Mouse (Mus musculus): ENCODE data around the gene Vwa3b. TPM values are rescaled to one million over a fixed set of nuclear protein-coding genes. Genes with fewer than 3 reads are reported as not detected.
A peak's percentile ranks its signal among the peaks of the same experiment; 100 is the strongest.

Gene Vwa3b
- polyA plus RNA-seq, 1 experiment from 2014 or later = 0.80 TPM

DNA sequence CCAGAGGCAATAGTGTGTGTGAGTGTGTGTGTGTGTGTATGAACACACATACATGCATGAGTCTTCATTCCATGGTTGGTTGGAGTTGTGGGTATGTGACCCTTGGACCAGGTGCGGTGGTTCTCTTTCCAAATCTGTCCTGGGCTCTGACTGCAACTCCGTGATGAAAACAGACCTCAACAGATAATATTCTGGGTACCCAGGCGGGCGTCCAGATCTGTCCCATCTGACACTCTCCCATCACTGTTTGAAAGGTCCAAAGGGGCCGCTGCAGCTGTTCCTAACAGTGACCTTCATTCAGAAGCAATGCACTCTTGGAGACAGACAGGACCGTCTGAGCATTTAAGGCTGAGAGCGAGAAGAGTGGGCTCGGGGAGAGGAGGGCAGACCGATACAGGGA, 90.2 kb downstream of the Vwa3b start:
- H3K27me3 ChIP-seq (ENCODE audit: control insufficient read depth, insufficient read depth, low read length) = no peaks in the 10 kb centered on the region
- no peak overlapping the region for H3K27ac ChIP-seq (ENCODE audit: low read depth, low read length)
- H3K9me3 ChIP-seq (ENCODE audit: control insufficient read depth, low read length) = no peaks in the 10 kb centered on the region
- no peak overlapping the region for H3K9ac ChIP-seq (ENCODE audit: low read depth, low read length)
- ATAC-seq (ENCODE audit: low FRiP score) (no peak), DNase-seq (ENCODE audit: low spot score) (no peak)
- no peak overlapping the region for H3K4me3 ChIP-seq (ENCODE audit: low read depth, low read length)
- H3K36me3 ChIP-seq (ENCODE audit: control insufficient read depth, insufficient read depth, low read length) = no peaks in the 10 kb centered on the region
- no peak overlapping the region for H3K4me2 ChIP-seq (replicated peaks; ENCODE audit: low read depth, low read length)
- 86% methylated on average over 9 of the region's 9 CpGs for WGBS
- H3K4me1 ChIP-seq (replicated peaks; ENCODE audit: control insufficient read depth, insufficient read depth, low read length) = no peaks in the 10 kb centered on the region

DNA sequence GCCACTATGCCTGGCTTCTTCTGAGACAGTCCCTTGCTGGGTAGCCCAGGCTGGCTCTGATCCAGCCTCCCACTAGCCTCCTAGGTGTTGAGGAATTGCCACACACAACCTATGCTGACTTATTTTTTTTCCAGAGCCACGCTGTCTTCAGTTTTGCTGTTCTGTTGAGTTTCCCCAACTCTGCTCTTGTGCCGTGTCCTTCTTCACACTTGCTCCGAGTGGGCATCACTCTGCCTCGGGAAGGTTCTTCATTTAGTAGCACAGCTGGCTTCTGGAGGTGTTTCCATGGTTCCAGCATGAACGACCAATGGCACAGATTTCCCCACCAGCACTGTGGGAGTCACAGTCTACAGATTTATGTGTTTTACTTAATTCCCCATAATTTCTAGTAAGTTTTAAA, 91.6 kb downstream of the Vwa3b start:
- Histone ChIP-seq H3K27me3 (ENCODE audit: control insufficient read depth, insufficient read depth, low read length) (no peaks in the 10 kb centered on the region), H3K27ac (ENCODE audit: low read depth, low read length) (no peak overlapping the region), H3K4me2 (replicated peaks; ENCODE audit: low read depth, low read length) (no peak overlapping the region), H3K36me3 (ENCODE audit: control insufficient read depth, insufficient read depth, low read length) (no peaks in the 10 kb centered on the region), H3K9ac (ENCODE audit: low read depth, low read length) (no peak overlapping the region), H3K9me3 (ENCODE audit: control insufficient read depth, low read length) (no peaks in the 10 kb centered on the region), H3K4me1 (replicated peaks; ENCODE audit: control insufficient read depth, insufficient read depth, low read length) (no peaks in the 10 kb centered on the region), H3K4me3 (ENCODE audit: low read depth, low read length) (no peak overlapping the region)
- 85% methylated on average over 5 of the region's 5 CpGs for WGBS
- ATAC-seq (ENCODE audit: low FRiP score) = no peak
- no peak for DNase-seq (ENCODE audit: low spot score)

DNA sequence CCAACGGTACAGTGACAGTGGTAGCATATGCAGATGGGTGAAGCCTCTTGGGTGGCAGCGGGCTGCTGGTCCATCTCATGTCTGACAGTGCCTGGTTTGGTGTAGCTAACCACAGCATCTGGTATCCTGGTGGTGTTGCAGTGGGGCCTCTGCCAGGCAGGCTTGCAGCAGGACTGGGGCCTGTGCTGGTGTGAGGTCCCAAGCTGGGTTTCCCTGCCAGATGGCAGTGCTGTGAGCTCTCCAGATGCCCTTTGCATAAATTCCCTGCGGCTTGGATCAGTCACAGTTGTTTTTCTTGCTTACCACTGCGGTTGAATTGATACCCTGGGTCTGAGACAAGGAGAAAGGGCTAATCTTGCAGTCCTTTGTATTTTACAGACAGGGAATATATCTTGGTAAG, 95.9 kb downstream of the Vwa3b start:
- no peaks in the 10 kb centered on the region for H3K27me3 ChIP-seq (ENCODE audit: control insufficient read depth, insufficient read depth, low read length)
- no peaks in the 10 kb centered on the region for H3K4me1 ChIP-seq (replicated peaks; ENCODE audit: control insufficient read depth, insufficient read depth, low read length)
- no peak overlapping the region for H3K9ac ChIP-seq (ENCODE audit: low read depth, low read length)
- H3K4me2 ChIP-seq (replicated peaks; ENCODE audit: low read depth, low read length) = no peak overlapping the region
- 30% methylated on average over 4 of the region's 4 CpGs for WGBS
- DNase-seq (ENCODE audit: low spot score) (peak; percentile 56), ATAC-seq (ENCODE audit: low FRiP score) (peak; percentile 93)
- no peak overlapping the region for H3K4me3 ChIP-seq (ENCODE audit: low read depth, low read length)
- H3K27ac ChIP-seq (ENCODE audit: low read depth, low read length) = peak overlapping the region; percentile 43
- H3K9me3 ChIP-seq (ENCODE audit: control insufficient read depth, low read length) = no peaks in the 10 kb centered on the region
- no peaks in the 10 kb centered on the region for H3K36me3 ChIP-seq (ENCODE audit: control insufficient read depth, insufficient read depth, low read length)

DNA sequence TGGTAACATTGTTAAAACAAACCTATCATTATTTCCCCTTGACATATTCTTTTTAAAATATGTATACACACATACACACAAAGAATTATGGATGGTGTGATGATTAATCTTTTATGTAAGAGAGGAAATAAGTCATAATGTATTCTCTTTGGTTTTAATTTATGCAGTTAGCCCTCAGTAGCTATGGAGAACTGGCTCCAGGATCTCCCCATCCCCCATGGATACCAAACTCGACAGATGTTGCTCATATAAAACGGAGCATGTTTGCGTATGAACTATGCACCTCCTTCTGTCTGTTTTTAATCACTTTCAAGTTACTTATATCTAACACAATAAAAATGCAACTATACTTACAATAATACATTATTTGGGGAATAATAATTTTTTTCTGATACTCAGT, 96.4 kb downstream of the Vwa3b start:
- WGBS = 36% methylated on average over 3 of the region's 3 CpGs
- H3K9ac ChIP-seq (ENCODE audit: low read depth, low read length) = no peak overlapping the region
- no peak overlapping the region for H3K27ac ChIP-seq (ENCODE audit: low read depth, low read length)
- H3K9me3 ChIP-seq (ENCODE audit: control insufficient read depth, low read length) = no peaks in the 10 kb centered on the region
- peak; percentile 81; the same call in 1 of the 2 replicates for ATAC-seq (ENCODE audit: low FRiP score)
- no peaks in the 10 kb centered on the region for H3K27me3 ChIP-seq (ENCODE audit: control insufficient read depth, insufficient read depth, low read length)
- no peak overlapping the region for H3K4me3 ChIP-seq (ENCODE audit: low read depth, low read length)
- peak; percentile 43 for DNase-seq (ENCODE audit: low spot score)
- no peaks in the 10 kb centered on the region for H3K36me3 ChIP-seq (ENCODE audit: control insufficient read depth, insufficient read depth, low read length)
- no peaks in the 10 kb centered on the region for H3K4me1 ChIP-seq (replicated peaks; ENCODE audit: control insufficient read depth, insufficient read depth, low read length)
- no peak overlapping the region for H3K4me2 ChIP-seq (replicated peaks; ENCODE audit: low read depth, low read length)

DNA sequence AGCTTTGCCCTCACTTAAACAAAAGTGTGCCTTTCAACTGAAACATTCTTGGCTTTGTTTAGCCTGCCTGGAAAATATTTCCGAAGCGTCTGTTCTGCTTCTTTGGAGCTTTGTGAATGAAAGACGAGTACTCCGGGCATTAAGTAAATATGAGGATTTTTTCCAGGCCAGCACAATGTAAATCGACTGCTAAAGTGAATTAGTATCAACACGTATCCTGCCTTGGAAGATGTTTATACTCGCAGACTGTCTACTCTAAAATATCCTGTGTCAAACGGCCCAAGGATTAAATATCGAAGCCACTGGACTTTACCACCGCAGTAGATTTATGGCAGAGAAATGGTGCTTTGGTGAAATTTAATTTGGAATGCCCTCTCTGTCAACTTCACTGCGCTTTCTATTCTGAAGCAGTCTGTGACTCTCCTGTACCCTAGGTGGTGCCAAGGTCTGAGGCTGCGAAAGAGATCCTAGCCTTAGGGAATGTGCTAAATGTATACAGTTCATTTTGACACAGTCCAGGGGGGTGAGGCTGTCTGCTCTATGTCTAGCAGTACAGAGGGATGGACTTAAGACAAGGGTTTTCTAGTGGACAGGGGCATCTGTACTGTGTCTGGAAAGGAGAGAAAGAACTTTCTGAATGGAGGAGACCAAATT, 98.4 kb downstream of the Vwa3b start:
- Histone ChIP-seq H3K4me2 (replicated peaks; ENCODE audit: low read depth, low read length) (no peak overlapping the region), H3K4me3 (ENCODE audit: low read depth, low read length) (no peak overlapping the region), H3K9ac (ENCODE audit: low read depth, low read length) (no peak overlapping the region), H3K27me3 (ENCODE audit: control insufficient read depth, insufficient read depth, low read length) (no peaks in the 10 kb centered on the region), H3K36me3 (ENCODE audit: control insufficient read depth, insufficient read depth, low read length) (no peaks in the 10 kb centered on the region), H3K9me3 (ENCODE audit: control insufficient read depth, low read length) (no peaks in the 10 kb centered on the region), H3K27ac (ENCODE audit: low read depth, low read length) (no peak overlapping the region), H3K4me1 (replicated peaks; ENCODE audit: control insufficient read depth, insufficient read depth, low read length) (no peaks in the 10 kb centered on the region)
- DNase-seq (ENCODE audit: low spot score) = no peak
- no peak for ATAC-seq (ENCODE audit: low FRiP score)
- WGBS = 79% methylated on average over 12 of the region's 12 CpGs

DNA sequence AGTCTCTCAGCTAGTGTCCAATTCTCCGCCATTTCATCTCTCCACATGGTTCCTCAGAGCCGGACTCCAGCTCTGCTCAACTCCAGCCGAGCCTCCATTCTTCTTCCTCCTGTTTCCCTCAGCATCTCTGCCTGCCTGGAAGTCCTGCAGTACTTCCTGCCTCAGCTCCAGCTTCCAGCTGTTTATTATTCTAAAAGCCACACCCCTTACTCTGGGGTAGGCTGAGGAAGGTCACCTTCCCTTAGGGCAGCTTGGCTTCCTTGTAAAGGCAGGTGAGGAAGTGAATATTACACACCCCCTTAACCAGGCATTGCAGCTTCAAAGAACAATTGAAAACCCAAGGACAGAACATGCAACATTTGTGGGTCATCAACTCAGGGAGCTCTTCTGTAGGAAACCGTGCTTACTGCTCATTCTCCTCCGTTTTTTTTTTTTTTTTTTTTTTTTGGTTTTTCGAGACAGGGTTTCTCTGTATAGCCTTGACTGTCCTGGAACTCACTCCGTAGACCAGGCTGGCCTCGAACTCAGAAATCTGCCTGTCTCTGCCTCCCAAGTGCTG, 103.7 kb downstream of the Vwa3b start:
- no peaks in the 10 kb centered on the region for H3K4me1 ChIP-seq (replicated peaks; ENCODE audit: control insufficient read depth, insufficient read depth, low read length)
- no peak overlapping the region for H3K27ac ChIP-seq (ENCODE audit: low read depth, low read length)
- no peak for DNase-seq (ENCODE audit: low spot score)
- H3K9me3 ChIP-seq (ENCODE audit: control insufficient read depth, low read length) = no peaks in the 10 kb centered on the region
- ATAC-seq (ENCODE audit: low FRiP score) = no peak
- no peaks in the 10 kb centered on the region for H3K27me3 ChIP-seq (ENCODE audit: control insufficient read depth, insufficient read depth, low read length)
- no peak overlapping the region for H3K4me2 ChIP-seq (replicated peaks; ENCODE audit: low read depth, low read length)
- 79% methylated on average over 7 of the region's 8 CpGs for WGBS
- H3K9ac ChIP-seq (ENCODE audit: low read depth, low read length) = no peak overlapping the region
- H3K36me3 ChIP-seq (ENCODE audit: control insufficient read depth, insufficient read depth, low read length) = no peaks in the 10 kb centered on the region
- no peak overlapping the region for H3K4me3 ChIP-seq (ENCODE audit: low read depth, low read length)

DNA sequence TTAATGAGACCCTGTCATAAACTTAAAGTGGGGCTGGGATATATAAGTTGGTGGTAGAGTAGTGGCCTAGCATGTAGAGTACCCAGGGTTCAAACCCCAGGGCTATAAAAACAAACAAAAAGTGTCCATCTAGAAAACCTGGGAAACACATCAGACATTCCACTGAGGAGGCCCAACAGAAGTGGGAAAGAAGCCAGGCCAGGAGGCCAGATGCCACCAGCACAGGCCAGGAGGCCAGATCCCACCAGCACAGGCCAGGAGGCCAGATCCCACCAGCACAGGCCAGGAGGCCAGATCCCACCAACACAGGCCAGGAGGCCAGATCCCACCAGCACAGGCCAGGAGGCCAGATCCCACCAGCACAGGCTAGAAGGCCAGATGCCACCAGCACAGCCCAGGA, 104.8 kb downstream of the Vwa3b start:
- Histone ChIP-seq H3K27me3 (ENCODE audit: control insufficient read depth, insufficient read depth, low read length) (no peaks in the 10 kb centered on the region), H3K4me2 (replicated peaks; ENCODE audit: low read depth, low read length) (no peak overlapping the region), H3K27ac (ENCODE audit: low read depth, low read length) (no peak overlapping the region), H3K4me1 (replicated peaks; ENCODE audit: control insufficient read depth, insufficient read depth, low read length) (no peaks in the 10 kb centered on the region), H3K9me3 (ENCODE audit: control insufficient read depth, low read length) (no peaks in the 10 kb centered on the region), H3K9ac (ENCODE audit: low read depth, low read length) (no peak overlapping the region), H3K4me3 (ENCODE audit: low read depth, low read length) (no peak overlapping the region), H3K36me3 (ENCODE audit: control insufficient read depth, insufficient read depth, low read length) (no peaks in the 10 kb centered on the region)
- DNase-seq (ENCODE audit: low spot score) = no peak
- no peak for ATAC-seq (ENCODE audit: low FRiP score)

DNA sequence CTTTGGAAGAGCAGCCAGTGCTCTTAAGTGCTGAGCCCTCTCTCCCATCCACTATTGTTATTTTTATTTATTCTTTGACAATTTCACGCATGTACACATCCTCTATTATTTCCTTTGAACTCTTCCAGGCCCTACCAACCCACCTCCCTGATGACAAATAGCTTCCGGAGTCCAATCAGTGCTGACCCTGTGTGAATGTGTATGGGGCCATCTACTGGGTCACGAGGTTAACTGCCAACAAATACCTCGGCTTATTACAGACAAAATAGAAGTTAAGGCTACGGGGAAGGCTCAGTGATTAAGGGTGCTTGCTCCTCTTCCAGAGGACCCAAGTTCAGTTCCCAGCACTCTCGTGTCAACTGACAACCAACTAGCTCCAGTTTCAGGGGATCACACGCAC, 106.0 kb downstream of the Vwa3b start:
- WGBS = 56% methylated on average over 7 of the region's 7 CpGs
- Histone ChIP-seq H3K9me3 (ENCODE audit: control insufficient read depth, low read length) (no peaks in the 10 kb centered on the region), H3K27me3 (ENCODE audit: control insufficient read depth, insufficient read depth, low read length) (no peaks in the 10 kb centered on the region), H3K9ac (ENCODE audit: low read depth, low read length) (no peak overlapping the region), H3K27ac (ENCODE audit: low read depth, low read length) (no peak overlapping the region), H3K36me3 (ENCODE audit: control insufficient read depth, insufficient read depth, low read length) (no peaks in the 10 kb centered on the region), H3K4me3 (ENCODE audit: low read depth, low read length) (no peak overlapping the region), H3K4me1 (replicated peaks; ENCODE audit: control insufficient read depth, insufficient read depth, low read length) (no peaks in the 10 kb centered on the region), H3K4me2 (replicated peaks; ENCODE audit: low read depth, low read length) (no peak overlapping the region)
- ATAC-seq (ENCODE audit: low FRiP score) (no peak), DNase-seq (ENCODE audit: low spot score) (no peak)

DNA sequence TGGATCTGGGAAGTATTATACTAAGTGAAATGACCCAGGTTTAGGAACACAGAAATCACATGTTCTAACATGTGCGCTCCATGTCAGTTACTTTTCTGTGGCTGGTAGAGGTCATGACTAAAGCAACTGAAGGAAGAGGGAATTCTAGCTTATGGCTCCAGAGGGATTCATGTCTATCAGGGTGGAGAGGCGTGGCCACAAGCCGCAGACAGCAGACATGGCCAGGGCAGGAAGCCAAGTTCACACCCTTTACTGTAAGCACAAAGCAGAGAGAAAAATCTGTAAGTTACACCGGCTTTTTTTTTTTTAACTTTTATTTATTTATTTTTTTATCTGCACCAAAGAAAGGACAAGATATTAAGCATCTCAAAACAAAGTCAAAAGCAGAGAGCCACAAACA, 119.6 kb downstream of the Vwa3b start:
- Histone ChIP-seq H3K4me2 (replicated peaks; ENCODE audit: low read depth, low read length) (no peak overlapping the region), H3K9ac (ENCODE audit: low read depth, low read length) (no peak overlapping the region), H3K36me3 (ENCODE audit: control insufficient read depth, insufficient read depth, low read length) (no peaks in the 10 kb centered on the region), H3K9me3 (ENCODE audit: control insufficient read depth, low read length) (no peaks in the 10 kb centered on the region), H3K27me3 (ENCODE audit: control insufficient read depth, insufficient read depth, low read length) (no peaks in the 10 kb centered on the region), H3K27ac (ENCODE audit: low read depth, low read length) (no peak overlapping the region), H3K4me3 (ENCODE audit: low read depth, low read length) (no peak overlapping the region), H3K4me1 (replicated peaks; ENCODE audit: control insufficient read depth, insufficient read depth, low read length) (no peaks in the 10 kb centered on the region)
- 83% methylated on average over 4 of the region's 4 CpGs for WGBS
- DNase-seq (ENCODE audit: low spot score) (no peak), ATAC-seq (ENCODE audit: low FRiP score) (no peak)
